Mouse (Mus musculus) megakaryocyte-erythroid progenitor cell, adult 5-6 weeks (primary cell): Measurements from ENCODE around the gene Iqcn. TPM values are rescaled to one million over a fixed set of nuclear protein-coding genes. Genes with fewer than 3 reads are reported as not detected.

Experiments
- ATAC-seq: replicated peaks from 2 replicates; pipeline ENCODE4 v1.8.0; 2016; ENCODE audit warnings: mild to moderate bottlenecking, inconsistent platforms; ENCODE audit not compliant: severe bottlenecking, poor library complexity, low FRiP score, low TSS enrichment
- total RNA-seq, 2 experiments: library from RNA; stranded (forward) in 1 of 2; stranded (reverse) in 1 of 2; fragments of 200-1000, 215-1000 nt in 1 of 2; fragments of >200 nt in 1 of 2; fragmentation: Nextera tagmentation in 1 of 2; gene quantifications; 2 replicates each; pipeline ENCODE4 v1.2.3; 2014 to 2017

Iqcn gene
- total RNA-seq, 2 experiments from 2014 or later, result not detected

DNA sequence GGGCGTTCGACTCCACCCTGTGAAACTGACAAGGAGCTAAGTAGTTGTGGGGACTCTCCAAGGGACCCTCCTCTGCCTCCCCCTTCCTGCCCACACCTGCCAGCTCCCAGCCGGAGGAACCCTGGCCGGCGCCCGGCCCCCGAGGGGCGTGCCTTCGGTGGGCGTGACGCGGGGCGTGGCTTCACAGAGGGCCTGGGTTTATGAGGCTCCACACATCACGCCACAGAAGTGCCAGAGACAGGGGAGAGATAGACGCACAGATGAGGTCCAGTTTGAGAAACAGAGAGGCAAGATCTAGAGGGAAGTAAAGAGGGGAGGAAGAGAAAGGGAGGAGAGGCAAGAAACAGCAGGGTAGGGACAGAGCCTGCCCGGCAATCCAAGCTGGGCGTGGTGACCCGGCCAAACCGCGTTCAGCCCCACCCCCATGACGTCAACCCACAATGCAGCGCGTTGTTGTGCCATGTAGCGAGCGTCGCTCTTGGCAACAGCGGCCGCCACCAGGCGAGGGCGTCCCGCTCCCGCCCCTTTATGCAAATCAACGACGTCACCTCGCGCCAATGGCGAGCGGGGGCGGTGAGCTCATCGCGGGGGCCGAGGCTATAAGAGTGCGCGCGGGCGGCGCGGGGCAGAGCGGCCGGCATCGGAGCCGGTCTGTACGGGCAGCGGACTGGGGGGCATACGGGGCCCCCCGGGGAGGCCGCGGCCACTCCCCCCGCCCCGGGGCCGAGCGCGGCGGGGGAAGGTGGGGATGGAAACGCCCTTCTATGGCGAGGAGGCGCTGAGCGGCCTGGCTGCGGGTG is 4.7 kb upstream of the Iqcn start, which contains the start of gene Jund:
Gene Jund (plus strand): TSS at position 640 of the 800 bp plus-strand sequence.
- ATAC-seq, result peak; percentile 72

DNA sequence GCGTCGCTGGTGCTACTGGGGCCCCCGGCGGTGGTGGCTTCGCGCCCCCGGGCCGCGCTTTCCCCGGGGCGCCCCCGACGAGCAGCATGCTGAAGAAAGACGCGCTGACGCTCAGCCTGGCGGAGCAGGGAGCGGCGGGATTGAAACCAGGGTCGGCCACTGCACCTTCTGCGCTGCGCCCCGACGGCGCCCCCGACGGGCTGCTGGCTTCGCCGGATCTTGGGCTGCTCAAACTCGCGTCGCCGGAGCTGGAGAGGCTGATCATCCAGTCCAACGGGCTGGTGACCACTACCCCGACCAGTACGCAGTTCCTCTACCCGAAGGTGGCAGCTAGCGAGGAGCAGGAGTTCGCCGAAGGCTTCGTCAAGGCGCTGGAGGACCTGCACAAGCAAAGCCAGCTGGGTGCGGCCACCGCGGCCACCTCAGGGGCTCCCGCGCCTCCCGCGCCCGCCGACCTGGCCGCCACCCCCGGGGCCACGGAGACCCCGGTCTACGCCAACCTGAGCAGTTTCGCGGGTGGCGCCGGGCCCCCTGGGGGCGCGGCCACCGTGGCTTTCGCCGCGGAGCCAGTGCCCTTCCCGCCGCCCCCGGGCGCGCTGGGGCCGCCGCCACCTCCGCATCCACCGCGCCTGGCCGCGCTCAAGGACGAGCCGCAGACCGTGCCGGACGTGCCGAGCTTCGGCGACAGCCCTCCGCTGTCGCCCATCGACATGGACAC is 4.0 kb upstream of the Iqcn start:
- ATAC-seq, result peak; percentile 6

DNA sequence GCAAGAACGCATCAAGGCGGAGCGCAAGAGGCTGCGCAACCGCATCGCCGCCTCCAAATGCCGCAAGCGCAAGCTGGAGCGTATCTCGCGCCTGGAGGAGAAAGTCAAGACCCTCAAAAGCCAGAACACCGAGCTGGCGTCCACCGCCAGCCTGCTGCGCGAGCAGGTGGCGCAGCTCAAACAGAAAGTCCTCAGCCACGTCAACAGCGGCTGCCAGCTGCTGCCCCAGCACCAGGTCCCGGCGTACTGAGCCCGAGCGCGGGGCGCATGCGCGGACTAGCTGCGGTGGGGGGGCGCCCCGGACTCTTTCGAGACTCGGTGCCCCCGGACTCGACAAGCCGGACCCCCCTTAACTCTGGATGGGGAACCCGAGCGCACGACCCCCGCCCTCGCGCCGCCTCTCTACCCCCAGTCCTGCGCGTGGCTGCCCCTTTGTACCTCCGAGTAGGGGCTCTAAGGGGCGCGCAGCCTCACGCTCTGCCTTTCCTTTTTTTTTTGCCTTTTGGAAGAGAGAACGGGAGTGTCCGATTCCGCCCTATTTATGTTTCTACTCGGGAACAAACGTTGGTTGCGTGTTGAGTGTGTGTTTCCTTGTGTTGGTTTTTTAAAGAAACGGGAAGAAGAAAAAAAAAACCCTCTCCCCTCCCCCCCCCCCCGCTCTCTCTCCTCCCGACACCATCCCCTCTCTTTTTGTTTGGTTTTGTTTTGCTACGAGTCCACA is 3.3 kb upstream of the Iqcn start:
- ATAC-seq, result no peak

DNA sequence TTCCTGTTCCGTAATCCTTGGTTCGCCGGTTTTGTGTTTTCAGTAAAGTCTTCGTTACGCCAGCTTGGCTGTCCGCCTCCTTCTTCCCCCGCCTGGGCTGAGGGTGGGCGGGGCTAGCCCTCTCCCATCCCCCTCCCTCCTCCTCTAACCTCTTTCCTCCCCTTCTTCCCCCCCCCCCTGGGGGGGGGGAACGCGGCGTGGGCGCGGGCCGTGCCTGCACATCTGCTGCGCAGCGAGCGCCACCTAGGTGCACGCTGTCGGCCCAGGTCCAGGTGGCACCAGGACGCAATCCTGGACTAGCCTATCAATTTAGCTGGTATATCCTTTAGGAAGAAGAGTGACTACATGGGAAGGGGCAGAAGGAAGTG is 2.7 kb upstream of the Iqcn start:
- peak; percentile 9 for ATAC-seq

DNA sequence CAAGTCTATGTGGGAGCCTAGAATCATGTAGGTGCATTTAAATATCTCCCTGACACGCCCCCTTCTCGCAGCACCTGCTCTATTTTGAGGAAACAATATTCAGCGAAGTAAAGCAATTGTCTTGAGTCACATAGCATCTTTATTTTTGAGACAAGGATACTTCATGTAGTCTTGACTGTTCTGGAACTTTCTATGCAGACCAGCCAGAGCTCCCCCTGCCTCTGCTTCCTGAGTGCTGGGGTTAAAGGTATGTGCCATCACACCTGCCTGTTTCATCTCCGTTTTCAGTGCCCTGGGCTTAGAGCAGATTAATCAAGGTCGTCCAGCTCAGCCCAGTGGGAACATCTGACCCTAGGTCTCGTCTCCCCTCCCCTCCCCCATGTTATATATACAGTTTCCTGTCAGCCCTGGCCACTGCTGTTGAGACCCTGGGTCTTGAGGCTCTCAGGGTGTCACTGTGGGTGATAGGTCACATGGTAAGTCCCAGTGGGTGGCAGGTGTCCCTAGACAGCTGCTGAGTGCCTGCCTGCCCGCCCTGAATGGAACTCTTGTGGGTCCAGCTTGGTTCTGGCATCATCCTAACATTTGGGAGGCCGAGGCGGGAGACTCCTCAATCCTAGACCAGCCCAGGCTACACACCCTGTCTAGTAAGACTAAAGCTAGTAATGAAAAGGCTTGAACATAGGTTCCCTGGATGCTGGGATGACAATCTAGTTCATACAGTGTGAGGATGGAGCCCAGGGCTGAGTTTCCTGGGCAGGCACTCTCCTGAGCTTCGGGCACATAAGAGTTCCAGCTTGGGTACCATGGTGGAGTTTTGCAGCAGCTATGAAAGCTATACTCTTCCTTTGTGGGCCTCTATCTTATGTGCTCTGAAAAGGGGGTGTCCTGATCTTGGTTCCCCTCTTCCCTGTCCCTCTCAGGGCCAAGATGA is 1.9 kb upstream of the Iqcn start:
- 0 out of 2 replicates have a peak, but pooled peaks have one; percentile 0 for ATAC-seq

DNA sequence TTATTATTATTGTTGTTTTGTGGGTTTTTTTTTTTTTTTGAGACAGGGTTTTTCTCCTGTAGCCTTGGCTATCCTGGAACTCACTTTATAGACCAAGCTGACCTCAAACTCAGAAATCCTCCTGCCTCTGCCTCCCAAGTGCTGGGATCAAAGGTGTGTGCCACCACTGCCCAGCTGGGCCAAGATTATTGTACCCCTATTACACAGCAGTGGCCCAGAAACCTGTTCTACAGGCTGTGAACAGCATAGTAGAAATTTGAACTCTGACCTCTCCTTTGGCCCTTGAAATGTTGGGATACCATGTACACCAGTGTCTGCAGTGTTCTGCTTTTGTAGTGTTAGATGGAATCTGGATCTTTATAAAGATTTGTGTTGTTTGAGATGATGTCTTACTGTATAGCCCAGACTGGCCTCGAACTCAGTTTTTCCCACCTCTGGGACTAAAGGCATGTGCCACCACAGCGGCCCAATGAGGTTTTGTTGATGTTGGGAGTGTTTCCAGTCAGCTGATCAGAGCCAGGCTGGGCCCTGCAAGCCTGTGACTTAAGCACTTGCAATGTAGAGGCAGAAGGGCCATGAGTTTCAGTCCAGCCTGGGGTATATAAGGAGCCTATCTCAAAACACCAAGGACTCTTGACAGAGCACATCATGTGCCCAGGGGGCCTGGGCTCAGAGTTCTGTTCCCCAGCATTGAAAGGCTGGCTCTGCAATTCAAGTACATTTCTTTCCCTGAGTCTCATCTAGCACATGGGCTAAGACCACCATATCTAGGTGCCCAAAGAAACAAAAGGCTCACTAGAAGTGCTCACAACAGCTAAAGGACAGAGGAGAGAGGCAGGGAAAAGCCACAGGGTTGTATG is 1.0 kb upstream of the Iqcn start:
- ATAC-seq, result no peak

DNA sequence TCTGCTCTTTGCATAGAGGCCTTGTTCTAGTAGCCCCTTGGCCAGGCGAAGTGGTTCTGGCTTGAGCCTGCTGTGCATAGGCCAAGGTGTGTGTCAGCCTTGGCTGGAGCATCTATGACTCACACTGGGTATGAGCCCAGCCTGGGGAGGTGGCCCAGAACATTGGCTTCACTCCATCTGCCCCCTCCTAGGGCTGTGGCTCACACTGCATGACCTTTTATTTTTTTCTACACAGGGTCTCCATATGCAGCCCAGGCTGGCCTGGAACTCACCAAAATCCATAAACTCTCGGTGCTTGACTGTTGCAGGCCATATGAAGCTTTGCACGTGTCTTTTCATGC is 445 bp upstream of the Iqcn start:
- no peak for ATAC-seq

DNA sequence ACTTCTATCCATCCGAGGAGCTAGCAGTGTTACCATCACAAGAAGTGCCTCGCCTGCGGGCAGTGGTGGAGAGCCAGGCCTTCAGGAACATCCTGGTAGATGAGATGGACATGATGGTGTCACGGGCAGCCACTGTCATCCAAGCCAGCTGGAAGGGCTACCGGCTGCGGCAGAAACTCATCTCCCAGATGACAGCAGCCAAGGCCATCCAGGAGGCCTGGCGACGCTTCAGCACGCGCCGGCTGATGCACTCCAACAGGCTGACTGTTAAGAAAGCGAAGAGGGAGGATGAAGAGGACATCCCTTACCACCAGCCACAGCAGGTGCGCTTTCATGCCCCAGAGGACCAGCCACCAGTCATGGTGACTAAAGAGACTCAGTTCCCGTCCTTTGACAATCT is 5.0 kb downstream of the Iqcn start:
- ATAC-seq, result no peak

DNA sequence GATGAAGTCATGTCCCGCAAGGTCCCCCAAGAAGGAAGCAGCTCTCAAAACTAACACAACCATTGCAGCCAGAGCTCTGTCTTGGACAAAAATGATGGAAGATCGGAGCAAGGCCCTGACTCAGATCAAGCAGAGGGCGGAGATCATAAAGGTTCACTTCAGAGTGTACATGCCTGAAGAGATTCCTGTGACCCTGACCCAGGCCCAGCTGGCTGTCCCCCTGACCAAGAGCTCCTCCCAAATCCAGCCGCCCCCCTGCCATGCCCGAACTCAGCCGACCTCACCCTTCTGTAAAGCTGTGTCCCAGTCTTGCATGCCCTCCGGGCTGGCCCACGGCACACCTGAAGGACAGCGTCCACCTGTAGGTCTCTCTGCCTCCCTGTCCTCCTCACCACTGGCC is 6.5 kb downstream of the Iqcn start:
- ATAC-seq, result no peak

DNA sequence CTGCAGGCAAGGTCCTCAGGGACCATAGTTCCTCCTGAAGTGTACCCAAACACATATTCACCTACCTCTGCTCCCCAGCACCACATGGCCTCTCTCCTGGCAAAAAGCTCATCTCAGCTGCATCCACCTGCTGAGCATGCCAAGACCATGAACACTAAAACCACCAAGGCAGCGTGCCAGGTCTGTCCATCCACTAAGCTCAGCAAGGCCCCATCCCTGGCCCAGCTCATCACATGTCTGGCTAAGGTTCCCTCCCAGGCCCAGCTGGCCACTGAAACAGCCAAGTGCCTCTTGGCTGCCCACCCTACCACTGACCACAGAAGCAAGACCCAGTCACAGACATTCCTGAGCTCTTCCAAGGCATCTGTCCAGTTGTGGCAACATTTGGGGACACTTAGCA is 7.0 kb downstream of the Iqcn start:
- ATAC-seq, result no peak

DNA sequence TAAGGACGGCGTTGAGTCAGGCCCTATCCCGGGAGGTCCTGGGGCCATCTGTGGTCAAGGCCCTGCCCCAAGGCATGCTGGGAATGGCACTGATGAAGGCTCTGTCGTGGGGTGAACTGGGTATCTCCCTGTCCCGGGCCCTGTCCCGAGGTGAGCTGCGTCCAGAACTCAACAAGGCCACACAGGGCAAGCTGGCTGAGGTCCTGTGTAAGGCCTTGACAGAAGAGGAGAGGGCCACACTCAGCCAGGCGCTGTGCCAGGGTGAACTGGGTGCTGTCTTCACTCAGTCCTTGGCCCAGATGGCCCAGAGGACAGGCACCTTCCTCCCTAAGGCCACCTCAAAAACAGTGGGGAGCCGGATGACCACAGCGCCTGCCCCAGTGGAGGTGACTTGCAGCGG is 7.8 kb downstream of the Iqcn start:
- ATAC-seq, result no peak

DNA sequence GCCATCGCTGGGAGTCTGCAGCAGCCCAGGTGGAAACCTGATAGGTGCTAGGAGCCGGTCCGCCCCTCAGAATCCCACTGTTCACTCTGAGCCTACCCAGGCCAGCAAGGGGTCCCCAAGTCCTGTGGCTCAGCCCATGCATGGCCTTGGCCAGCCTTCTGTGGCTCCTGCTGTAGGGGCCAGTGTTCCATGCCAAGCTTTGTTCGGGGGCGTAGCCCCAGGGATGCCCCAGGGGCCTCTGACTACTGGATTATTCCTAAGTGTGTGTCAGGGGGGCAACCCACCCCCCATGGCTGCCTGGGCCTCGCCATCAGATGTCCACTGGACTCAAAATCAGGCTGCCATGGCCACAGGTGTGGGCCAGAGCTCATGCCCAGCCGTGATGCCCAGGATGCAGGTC is 10.7 kb downstream of the Iqcn start:
- ATAC-seq, result no peak

DNA sequence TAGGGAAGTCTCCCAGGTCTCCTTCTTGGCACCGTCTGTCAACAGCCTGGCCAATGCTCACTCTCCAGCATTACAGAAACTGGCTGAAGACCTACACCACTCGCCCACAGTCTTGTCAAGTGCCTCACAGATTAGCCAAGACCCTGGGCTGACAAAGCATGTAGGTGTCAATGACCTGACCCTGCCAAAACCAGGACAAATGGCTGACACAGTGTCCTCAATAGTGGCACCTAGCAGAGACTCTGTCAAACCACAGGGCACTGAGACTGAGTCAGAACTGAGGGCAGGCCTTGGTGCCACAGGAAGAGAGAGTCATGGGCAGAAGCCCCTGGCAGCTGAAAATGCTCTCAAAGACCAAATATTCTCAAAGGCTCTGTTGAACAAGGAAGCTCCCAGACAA is 11.8 kb downstream of the Iqcn start:
- no peak for ATAC-seq

DNA sequence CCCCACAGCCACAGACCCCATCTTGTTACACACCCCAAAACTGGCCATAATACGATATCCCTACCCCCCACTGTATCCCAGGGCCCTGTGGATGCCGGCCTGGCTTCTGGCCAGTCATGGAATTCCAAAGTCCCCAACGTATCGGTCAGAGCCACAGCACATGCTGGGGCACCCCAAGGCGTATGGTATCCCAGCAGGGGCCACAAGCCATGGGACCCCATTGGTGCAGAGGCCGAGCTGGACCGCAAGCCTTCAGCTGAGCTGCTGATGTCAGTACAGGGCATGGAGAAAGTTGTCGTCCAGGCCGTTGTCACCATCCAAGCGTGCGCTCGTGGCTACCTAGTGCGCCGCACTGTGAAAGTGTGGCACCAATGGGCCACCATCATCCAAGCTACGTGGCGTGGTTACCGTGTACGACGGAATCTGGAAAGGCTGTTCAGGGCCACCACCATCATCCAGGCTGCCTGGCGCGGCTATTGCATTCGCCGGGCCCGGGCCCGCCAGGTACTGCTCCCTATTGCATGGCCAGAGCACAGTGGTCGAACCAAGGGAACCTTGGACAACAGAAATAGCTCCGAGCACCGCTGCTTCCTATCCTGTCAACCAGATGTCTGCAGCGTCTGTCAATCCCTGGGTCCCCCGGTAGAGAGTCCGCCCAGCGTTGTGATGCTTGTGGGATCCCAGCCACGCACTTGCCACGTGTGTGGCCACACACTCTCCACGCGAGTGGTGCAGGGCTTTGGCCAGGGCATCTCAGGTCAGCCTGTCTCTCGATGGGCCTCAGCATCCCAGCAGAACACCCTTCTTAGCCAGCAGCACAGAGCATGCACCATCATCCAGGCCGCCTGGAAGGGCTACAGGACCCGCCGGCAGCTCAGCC is 13.5 kb downstream of the Iqcn start:
- no peak for ATAC-seq

DNA sequence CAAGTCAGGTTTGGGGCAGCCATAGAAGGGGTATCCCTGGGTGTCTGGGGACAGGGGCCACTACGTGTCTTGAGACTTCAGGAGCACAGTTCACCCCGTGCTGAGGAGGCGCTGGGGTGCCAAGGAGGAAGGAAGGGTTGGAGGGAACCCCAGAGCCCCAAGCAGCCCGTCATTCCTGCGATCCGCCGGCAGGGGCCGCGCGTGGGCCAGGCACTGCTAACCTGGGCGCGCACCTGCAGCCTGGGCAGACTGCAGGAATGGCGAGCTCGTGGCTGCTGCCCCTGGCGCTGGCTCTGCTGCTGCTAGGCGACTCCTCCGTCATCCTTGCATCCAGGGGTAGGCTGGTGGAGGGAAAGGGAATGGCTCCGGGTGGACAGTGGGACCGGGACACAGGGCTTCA is 15.0 kb downstream of the Iqcn start, which contains the start of gene Gm3336:
Gene Gm3336 (plus strand): TSS at position 247 of the 400 bp plus-strand sequence.
- ATAC-seq, result peak; percentile 77

DNA sequence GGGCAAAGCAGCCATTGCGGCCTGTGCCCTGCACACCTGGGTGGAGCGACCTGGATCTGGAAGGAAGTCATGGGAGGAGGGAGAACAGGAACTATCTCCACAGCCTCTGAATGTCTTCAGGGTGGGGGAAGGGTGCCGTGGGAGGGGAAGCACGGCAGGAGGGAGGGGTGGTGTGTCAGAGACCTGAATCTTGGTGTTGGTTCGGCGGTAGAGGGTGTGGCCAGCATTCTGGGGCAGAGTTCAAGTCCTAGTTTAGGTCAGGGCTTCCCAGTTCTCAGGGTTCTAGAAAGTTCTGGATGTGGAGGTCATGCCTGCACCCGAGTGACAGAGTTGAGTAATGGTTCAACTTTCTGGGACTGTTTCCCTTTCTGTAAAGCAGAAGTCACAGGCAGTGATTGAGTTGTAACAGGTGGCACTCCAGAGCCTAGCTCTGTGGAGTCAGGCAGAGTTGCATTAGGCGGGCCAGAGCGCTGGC is 16.6 kb downstream of the Iqcn start:
- ATAC-seq, result no peak

DNA sequence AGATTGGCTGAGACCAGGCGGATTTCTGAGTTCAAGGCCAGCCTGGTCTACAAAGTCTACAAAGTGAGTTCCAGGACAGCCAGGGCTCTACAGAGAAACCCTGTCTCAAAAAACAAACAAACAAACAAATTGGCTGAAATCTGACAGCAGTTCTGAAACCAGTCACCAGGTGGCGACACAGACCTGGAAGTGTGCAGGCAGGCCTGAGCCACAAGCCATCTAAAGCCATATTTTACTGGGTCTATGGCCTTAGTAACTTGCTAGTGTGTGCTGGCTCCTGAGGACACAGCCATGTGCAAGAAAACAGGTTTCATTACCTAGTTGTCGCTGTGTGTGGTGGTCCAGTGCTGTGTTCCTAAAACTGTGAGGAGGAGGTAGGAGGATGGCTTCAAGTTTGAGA is 17.5 kb downstream of the Iqcn start:
- ATAC-seq, result peak; percentile 57
